Mouse (Mus musculus) myocyte (in vitro differentiated cells): ENCODE data around the gene Slc16a14. TPM values are rescaled to one million over a fixed set of nuclear protein-coding genes. Genes with fewer than 3 reads are reported as not detected.

Experiments
- H3K27me3 ChIP-seq: one replicate; pipeline ENCODE4 v1.6.1; 2011; ENCODE audit not compliant: control insufficient read depth, insufficient read depth, insufficient read length
- H3K36me3 ChIP-seq: one replicate; pipeline ENCODE4 v1.6.1; 2011; ENCODE audit not compliant: control insufficient read depth, insufficient read depth
- H3K4me2 ChIP-seq: one replicate; pipeline ENCODE4 v1.6.1; 2011; ENCODE audit warnings: low read depth, control low read depth
- H3K4me3 ChIP-seq: one replicate; pipeline ENCODE4 v1.5.1; 2011; ENCODE audit warnings: mild to moderate bottlenecking, control low read depth, moderate library complexity
- H3K79me2 ChIP-seq: one replicate; pipeline ENCODE4 v1.6.1; 2011; ENCODE audit not compliant: control insufficient read depth, insufficient read depth
- H3ac ChIP-seq: one replicate; pipeline ENCODE4 v1.6.1; 2011; ENCODE audit not compliant: control insufficient read depth, insufficient read length
- CEBPB ChIP-seq: IDR thresholded peaks from 2 replicates; pipeline ENCODE4 v1.6.1; 2011; ENCODE audit warnings: mild to moderate bottlenecking, moderate library complexity; ENCODE audit not compliant: poor library complexity, insufficient read depth, severe bottlenecking
- E2F4 ChIP-seq: IDR thresholded peaks from one replicate; pipeline ENCODE4 v1.6.1; 2011; ENCODE audit warnings: mild to moderate bottlenecking, control low read depth, moderate library complexity; ENCODE audit not compliant: insufficient read depth
- MAX ChIP-seq: IDR thresholded peaks from one replicate; pipeline ENCODE4 v1.6.1; 2011; ENCODE audit warnings: low read depth, mild to moderate bottlenecking, control low read depth
- MYOD1 ChIP-seq, 3 experiments: IDR thresholded peaks; one replicate each; pipeline ENCODE4 v1.6.1; 2011; ENCODE audit warnings: control low read depth in 2 of 3, low read depth in 2 of 3, mild to moderate bottlenecking in 2 of 3, moderate library complexity in 1 of 3; ENCODE audit not compliant: insufficient read length in 2 of 3, control insufficient read depth in 1 of 3
- MYOG ChIP-seq, 3 experiments: IDR thresholded peaks; one replicate each; pipeline ENCODE4 v1.6.1; 2011; ENCODE audit warnings: control low read depth in 2 of 3, low read depth in 2 of 3, mild to moderate bottlenecking in 2 of 3; ENCODE audit not compliant: insufficient read length in 2 of 3, control insufficient read depth in 1 of 3, insufficient read depth in 1 of 3
- POLR2A ChIP-seq: IDR thresholded peaks from one replicate; pipeline ENCODE4 v1.6.1; 2011; ENCODE audit warnings: low read depth, mild to moderate bottlenecking, control low read depth, moderate library complexity; ENCODE audit not compliant: insufficient read length
- POLR2AphosphoS2 ChIP-seq: IDR thresholded peaks from one replicate; pipeline ENCODE4 v1.6.1; 2011; ENCODE audit warnings: low read depth, control low read depth; ENCODE audit not compliant: insufficient read length
- REST ChIP-seq: IDR thresholded peaks from one replicate; pipeline ENCODE4 v1.6.1; 2011; ENCODE audit warnings: mild to moderate bottlenecking, control low read depth, moderate library complexity; ENCODE audit not compliant: insufficient read depth, insufficient read length
- SRF ChIP-seq: IDR thresholded peaks from one replicate; pipeline ENCODE4 v1.6.1; 2011; ENCODE audit warnings: low read depth; ENCODE audit not compliant: control insufficient read depth, insufficient read length
- TCF12 ChIP-seq: IDR thresholded peaks from one replicate; pipeline ENCODE4 v1.6.1; 2011; ENCODE audit warnings: mild to moderate bottlenecking, control low read depth; ENCODE audit not compliant: poor library complexity, insufficient read depth, severe bottlenecking
- TCF3 ChIP-seq: IDR thresholded peaks from one replicate; pipeline ENCODE4 v1.6.1; 2011; ENCODE audit warnings: low read depth, control low read depth; ENCODE audit not compliant: insufficient read length
- USF1 ChIP-seq: IDR thresholded peaks from one replicate; pipeline ENCODE4 v1.6.1; 2011; ENCODE audit warnings: low read depth, mild to moderate bottlenecking, control low read depth, moderate library complexity
- polyA plus RNA-seq: library from polyadenylated mRNA; unstranded; fragments of >200 nt; fragmentation: generic; extraction: Trizol; gene quantifications from one replicate; pipeline ENCODE4 v1.2.1, GENCODE M21; 2012; ENCODE audit warnings: missing spikeins

Gene Slc16a14
- polyA plus RNA-seq, 1 experiment: 0.46 TPM

GRCm38 (mm10) chr1:84861255-84861630, 73.7 kb downstream of the Slc16a14 start:
- no peaks in the 10 kb centered on the region for H3K27me3 ChIP-seq
- no peak overlapping the region for H3K4me2 ChIP-seq
- no peaks in the 10 kb centered on the region for H3K36me3 ChIP-seq
- no peak overlapping the region for H3K4me3 ChIP-seq
- TF ChIP-seq MYOG (IDR thresholded peaks at IDR 0.05; ENCODE audit: control insufficient read depth in 1 of 3, insufficient read depth in 1 of 3, insufficient read length in 2 of 3, low read depth in 2 of 3) (no peak), POLR2AphosphoS2 (no peak), TCF3 (no peak), USF1 (no peak), SRF (no peak), TCF12 (no peak), MYOD1 (IDR thresholded peaks at IDR 0.05; ENCODE audit: control insufficient read depth in 1 of 3, insufficient read length in 2 of 3, low read depth in 2 of 3) (no peak), CEBPB (no peak), REST (no peak), E2F4 (no peak), POLR2A (no peak), MAX (no peak)
- H3ac ChIP-seq: no peak overlapping the region
- no peaks in the 10 kb centered on the region for H3K79me2 ChIP-seq

- Histone ChIP-seq H3ac (no peak overlapping the region), H3K36me3 (no peaks in the 10 kb centered on the region), H3K4me2 (no peak overlapping the region), H3K4me3 (no peak overlapping the region), H3K79me2 (no peaks in the 10 kb centered on the region), H3K27me3 (no peaks in the 10 kb centered on the region)
- TF ChIP-seq POLR2A (no peak), USF1 (no peak), E2F4 (no peak), POLR2AphosphoS2 (no peak), TCF3 (no peak), CEBPB (no peak), MYOD1 (IDR thresholded peaks at IDR 0.05; ENCODE audit: control insufficient read depth in 1 of 3, insufficient read length in 2 of 3, low read depth in 2 of 3) (no peak), REST (no peak), MYOG (IDR thresholded peaks at IDR 0.05; ENCODE audit: control insufficient read depth in 1 of 3, insufficient read depth in 1 of 3, insufficient read length in 2 of 3, low read depth in 2 of 3) (no peak), TCF12 (no peak), SRF (no peak), MAX (no peak)
Measured at GRCm38 (mm10) chr1:84860360-84861254, 74.3 kb downstream of the Slc16a14 start.

- H3ac ChIP-seq: no peak overlapping the region
- H3K4me2 ChIP-seq: no peak overlapping the region
- H3K4me3 ChIP-seq: no peak overlapping the region
- TF ChIP-seq REST: no peak
- no peak for TF ChIP-seq E2F4
- TF ChIP-seq MAX: no peak
- TF ChIP-seq POLR2A: no peak
- TF ChIP-seq TCF12: no peak
- TF ChIP-seq SRF: no peak
- TF ChIP-seq CEBPB: no peak
- TF ChIP-seq MYOD1 (IDR thresholded peaks at IDR 0.05; ENCODE audit: control insufficient read depth in 1 of 3, insufficient read length in 2 of 3, low read depth in 2 of 3): no peak
- no peak for TF ChIP-seq USF1
- no peak for TF ChIP-seq POLR2AphosphoS2
- no peak for TF ChIP-seq MYOG (IDR thresholded peaks at IDR 0.05; ENCODE audit: control insufficient read depth in 1 of 3, insufficient read depth in 1 of 3, insufficient read length in 2 of 3, low read depth in 2 of 3)
- TF ChIP-seq TCF3: no peak
- H3K36me3 ChIP-seq: no peaks in the 10 kb centered on the region
- H3K27me3 ChIP-seq: no peaks in the 10 kb centered on the region
- no peaks in the 10 kb centered on the region for H3K79me2 ChIP-seq
Measured at GRCm38 (mm10) chr1:84859597-84859996, 75.3 kb downstream of the Slc16a14 start.

Other genes starting within 250 kb of the Slc16a14 start
- gene Dner, start 238.9 kb downstream of the Slc16a14 start, polyA plus RNA-seq: 0.05 TPM
- gene Fbxo36, start 95.3 kb downstream of the Slc16a14 start, polyA plus RNA-seq: 10.7 TPM
- gene Trip12, start 94.6 kb downstream of the Slc16a14 start, polyA plus RNA-seq: 52.6 TPM
- not detected for gene Gm10553, start 165.0 kb upstream of the Slc16a14 start, polyA plus RNA-seq
- not detected for gene A530032D15Rik, start 174.7 kb upstream of the Slc16a14 start, polyA plus RNA-seq